Mouse (Mus musculus) hindbrain, embryonic 15.5 days (tissue): ENCODE measurements around the gene Wdtc1. TPM values are rescaled to one million over a fixed set of nuclear protein-coding genes. Genes with fewer than 3 reads are reported as not detected.
A peak's percentile ranks its signal among the peaks of the same experiment; 100 is the strongest.

Source experiments
- ATAC-seq: fragments of 200-750 bp; cut with Nextera tagmentation; 2 replicates; pipeline ENCODE4 v1.8.0; 2017; ENCODE audit warnings: low read depth, moderate number of reproducible peaks, moderate TSS enrichment; ENCODE audit not compliant: low FRiP score
- H3K27ac ChIP-seq: fragments of 300-500 bp; sonication (generic); replicated peaks from 2 replicates; pipeline ENCODE4 v1.5.1; 2015; ENCODE audit warnings: mild to moderate bottlenecking, inconsistent platforms
- H3K27me3 ChIP-seq: fragments of 300-500 bp; sonication (generic); 2 replicates; pipeline ENCODE4 v1.6.1; 2015; ENCODE audit warnings: control low read depth, inconsistent platforms
- H3K36me3 ChIP-seq: fragments of 300-500 bp; sonication (generic); 2 replicates; pipeline ENCODE4 v1.6.1; 2015; ENCODE audit warnings: control low read depth, inconsistent platforms
- H3K4me1 ChIP-seq: fragments of 300-500 bp; sonication (generic); replicated peaks from 2 replicates; pipeline ENCODE4 v1.6.1; 2015; ENCODE audit warnings: control low read depth, inconsistent platforms
- H3K4me2 ChIP-seq: fragments of 300-500 bp; sonication (generic); 2 replicates; pipeline ENCODE4 v1.6.1; 2015; ENCODE audit warnings: moderate library complexity, mild to moderate bottlenecking, inconsistent platforms
- H3K4me3 ChIP-seq: fragments of 300-500 bp; sonication (generic); 2 replicates; pipeline ENCODE4 v1.5.1; 2015; ENCODE audit warnings: mild to moderate bottlenecking, inconsistent platforms
- H3K9ac ChIP-seq: fragments of 300-500 bp; sonication (generic); 2 replicates; pipeline ENCODE4 v1.6.1; 2015; ENCODE audit warnings: inconsistent platforms
- H3K9me3 ChIP-seq: fragments of 300-500 bp; sonication (generic); 2 replicates; pipeline ENCODE4 v1.6.1; 2016; ENCODE audit warnings: control low read depth, inconsistent platforms
- WGBS: fragments of 180-500 bp; shearing (Covaris S2); methylation state at CpG from one replicate; pipeline ENCODE4 v1.1.7; 2015; 5-methylcytosine and 5-hydroxymethylcytosine counted together
- polyA plus RNA-seq: library from polyadenylated mRNA; unstranded; fragments of >200 nt; fragmentation: Nextera tagmentation; extraction: Ambion mirVana; gene quantifications from 2 replicates; pipeline ENCODE4 v1.2.1, GENCODE M21; 2015

The Wdtc1 gene
- polyA plus RNA-seq, 1 experiment from 2014 or later, result 24.0 TPM

DNA sequence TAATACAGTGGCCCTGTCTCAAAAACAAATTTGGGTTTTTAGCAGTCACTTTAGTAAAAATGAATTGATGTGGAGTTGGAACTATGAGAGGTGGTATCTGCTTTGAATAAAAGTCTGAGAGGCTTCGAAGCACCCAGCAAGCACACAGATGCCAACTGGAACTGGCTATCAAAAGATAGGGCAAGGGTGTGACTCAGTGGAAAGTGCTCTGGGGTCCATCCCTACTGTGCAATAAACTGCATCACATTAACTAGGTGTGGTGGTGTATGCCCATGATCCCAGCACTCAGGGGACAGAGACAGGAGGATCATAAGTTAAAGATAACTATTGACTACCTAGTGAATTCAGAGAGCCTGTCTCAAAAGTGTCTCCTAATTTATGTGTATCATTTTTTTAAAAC is 62.0 kb downstream of the Wdtc1 start:
- Histone ChIP-seq H3K27ac (no peak overlapping the region), H3K4me2 (no peak overlapping the region), H3K4me1 (peaks cover 16% of the 10 kb centered on the region), H3K27me3 (no peaks in the 10 kb centered on the region), H3K9ac (no peak overlapping the region), H3K36me3 (peaks cover 18% of the 10 kb centered on the region), H3K9me3 (no peaks in the 10 kb centered on the region), H3K4me3 (no peak overlapping the region)
- WGBS, result 94% methylated on average over 1 of the region's 1 CpGs
- ATAC-seq, result no peak

DNA sequence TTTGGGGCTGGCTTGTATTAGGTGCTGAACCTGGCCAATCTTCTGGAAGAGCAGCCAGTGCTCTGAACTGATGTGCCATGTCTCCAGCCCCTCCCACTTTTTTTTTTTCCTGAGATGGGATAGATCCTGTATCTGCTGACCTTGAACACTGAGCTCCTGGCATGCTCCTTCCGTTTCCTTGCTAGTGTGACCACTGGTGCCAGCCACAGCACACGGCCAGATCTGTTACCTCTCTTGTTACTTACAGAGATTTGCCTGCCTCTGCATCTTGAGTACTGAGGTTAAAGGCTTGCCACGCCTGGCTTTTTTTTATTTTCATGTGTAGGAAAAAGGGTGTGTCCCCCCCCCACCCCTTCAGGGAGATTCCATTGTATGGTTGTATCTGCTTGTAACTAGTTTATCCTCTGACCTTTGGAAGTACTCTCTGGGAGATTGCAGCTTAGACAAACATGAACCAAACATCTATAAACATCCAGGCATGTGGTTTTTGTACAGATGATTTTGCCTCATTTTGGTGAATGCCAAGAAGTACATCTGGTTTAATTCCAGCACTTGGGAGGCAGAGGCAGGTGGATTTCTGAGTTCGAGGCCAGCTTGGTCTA is 66.7 kb downstream of the Wdtc1 start:
- Histone ChIP-seq H3K27me3 (no peaks in the 10 kb centered on the region), H3K27ac (no peak overlapping the region), H3K4me2 (no peak overlapping the region), H3K9me3 (no peaks in the 10 kb centered on the region), H3K9ac (no peak overlapping the region), H3K36me3 (no peaks in the 10 kb centered on the region), H3K4me3 (no peak overlapping the region), H3K4me1 (peaks cover 9% of the 10 kb centered on the region; the same call in 1 of the 2 replicates)
- no peak for ATAC-seq
- WGBS, result 77% methylated on average over 4 of the region's 4 CpGs

DNA sequence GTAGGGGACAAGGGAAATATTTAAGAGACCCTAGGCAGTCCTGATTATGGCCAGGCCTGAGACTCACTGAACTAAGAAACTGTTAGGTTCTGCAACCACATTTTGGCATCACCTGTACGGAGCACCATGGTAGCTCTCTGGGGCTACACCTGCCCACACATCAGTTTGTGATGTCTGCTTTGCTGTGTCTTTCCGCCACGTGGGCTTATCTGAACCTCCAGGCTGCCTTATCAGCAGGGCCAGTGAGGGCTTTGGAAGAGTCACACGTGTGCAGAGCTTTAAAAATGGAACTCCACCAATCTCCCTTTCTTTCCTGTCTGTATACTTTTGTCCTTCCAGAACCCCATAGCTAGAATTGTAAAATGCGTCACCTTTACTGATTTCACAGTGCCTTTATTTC is 67.3 kb downstream of the Wdtc1 start:
- no peak overlapping the region for H3K4me3 ChIP-seq
- H3K9ac ChIP-seq, result no peak overlapping the region
- no peaks in the 10 kb centered on the region for H3K27me3 ChIP-seq
- no peaks in the 10 kb centered on the region for H3K36me3 ChIP-seq
- peaks cover 9% of the 10 kb centered on the region; the same call in 1 of the 2 replicates for H3K4me1 ChIP-seq
- H3K27ac ChIP-seq, result no peak overlapping the region
- no peaks in the 10 kb centered on the region for H3K9me3 ChIP-seq
- ATAC-seq, result no peak
- WGBS, result 86% methylated on average over 5 of the region's 5 CpGs
- H3K4me2 ChIP-seq, result no peak overlapping the region

DNA sequence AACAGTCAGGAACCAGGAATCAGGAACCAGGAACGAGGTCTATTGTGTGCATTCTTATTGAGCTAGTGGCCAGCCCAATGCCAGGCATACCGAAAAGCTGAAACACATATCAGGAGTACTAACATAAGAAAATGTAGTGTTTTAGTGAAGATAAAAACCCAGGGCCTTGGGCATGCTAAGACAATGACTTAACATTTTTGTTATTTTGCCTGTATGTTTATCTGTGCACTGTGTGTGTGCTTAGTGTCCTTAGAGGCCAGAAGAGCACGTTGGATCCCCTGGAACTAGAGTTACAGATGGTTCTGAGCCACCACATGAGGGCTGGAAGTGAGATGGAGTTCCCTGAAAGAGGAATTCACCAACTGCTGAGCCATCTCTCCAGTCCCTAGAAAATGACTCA is 68.0 kb downstream of the Wdtc1 start:
- ATAC-seq, result no peak
- WGBS, result 80% methylated on average over 3 of the region's 3 CpGs
- Histone ChIP-seq H3K9ac (no peak overlapping the region), H3K4me3 (no peak overlapping the region), H3K9me3 (no peaks in the 10 kb centered on the region), H3K4me1 (peaks cover 9% of the 10 kb centered on the region; the same call in 1 of the 2 replicates), H3K4me2 (no peak overlapping the region), H3K27me3 (no peaks in the 10 kb centered on the region), H3K27ac (no peak overlapping the region), H3K36me3 (no peaks in the 10 kb centered on the region)

DNA sequence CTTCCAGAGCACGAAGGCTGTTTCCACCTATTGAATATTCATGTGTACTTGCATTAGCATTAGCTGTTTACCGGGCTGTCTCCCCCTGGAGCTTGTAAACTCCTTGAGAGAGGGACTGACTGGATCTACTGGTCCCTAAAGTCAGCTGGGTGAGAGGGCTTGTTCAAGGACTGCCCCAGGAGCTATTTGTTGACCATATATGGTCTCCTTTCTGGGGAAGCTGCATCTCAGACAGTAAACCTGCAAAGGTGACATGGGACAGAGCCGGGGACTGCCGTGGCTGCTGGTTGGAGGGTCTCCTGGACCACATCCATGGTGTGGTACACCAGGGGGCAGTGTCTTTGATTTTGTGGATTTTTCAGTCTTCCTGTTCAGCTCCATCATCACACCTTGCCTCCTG is 70.6 kb downstream of the Wdtc1 start:
- Histone ChIP-seq H3K4me3 (no peak overlapping the region), H3K9me3 (no peaks in the 10 kb centered on the region), H3K36me3 (no peaks in the 10 kb centered on the region), H3K9ac (no peak overlapping the region), H3K27me3 (no peaks in the 10 kb centered on the region), H3K4me2 (no peak overlapping the region), H3K27ac (no peak overlapping the region), H3K4me1 (peaks cover 16% of the 10 kb centered on the region)
- 31% methylated on average over 4 of the region's 4 CpGs for WGBS
- ATAC-seq, result no peak

DNA sequence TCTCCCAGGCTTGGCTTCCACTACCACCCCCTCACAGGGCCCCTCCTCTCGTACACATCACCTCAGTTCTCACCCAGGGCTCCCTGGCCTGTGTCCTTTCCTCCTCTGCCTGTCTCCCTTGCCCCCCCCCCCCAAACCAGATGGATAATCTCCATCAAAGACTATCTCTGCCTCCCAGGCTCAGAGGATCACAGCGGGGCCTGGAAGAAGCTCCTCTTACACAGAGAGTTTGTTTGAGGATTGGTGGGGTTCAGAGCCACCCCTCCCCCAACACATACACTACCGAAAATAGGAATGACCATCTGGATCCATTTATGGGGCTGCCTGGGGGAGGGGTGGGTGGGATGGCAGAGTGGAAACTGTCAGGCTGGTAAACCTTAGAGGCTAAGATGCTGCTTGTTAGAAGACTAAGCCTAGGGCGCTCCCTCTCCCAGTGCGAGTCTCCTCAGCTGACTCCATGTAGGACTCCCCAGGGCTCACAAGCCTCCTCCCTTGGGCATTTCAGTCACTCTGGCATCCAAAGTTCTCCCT is 71.3 kb downstream of the Wdtc1 start:
- no peak for ATAC-seq
- H3K4me3 ChIP-seq, result no peak overlapping the region
- WGBS, result 27% methylated on average over 5 of the region's 5 CpGs
- no peaks in the 10 kb centered on the region for H3K27me3 ChIP-seq
- no peaks in the 10 kb centered on the region for H3K9me3 ChIP-seq
- H3K36me3 ChIP-seq, result no peaks in the 10 kb centered on the region
- H3K4me1 ChIP-seq, result peaks cover 16% of the 10 kb centered on the region
- H3K27ac ChIP-seq, result no peak overlapping the region; the same call in 1 of the 2 replicates
- H3K4me2 ChIP-seq, result no peak overlapping the region
- H3K9ac ChIP-seq, result no peak overlapping the region

DNA sequence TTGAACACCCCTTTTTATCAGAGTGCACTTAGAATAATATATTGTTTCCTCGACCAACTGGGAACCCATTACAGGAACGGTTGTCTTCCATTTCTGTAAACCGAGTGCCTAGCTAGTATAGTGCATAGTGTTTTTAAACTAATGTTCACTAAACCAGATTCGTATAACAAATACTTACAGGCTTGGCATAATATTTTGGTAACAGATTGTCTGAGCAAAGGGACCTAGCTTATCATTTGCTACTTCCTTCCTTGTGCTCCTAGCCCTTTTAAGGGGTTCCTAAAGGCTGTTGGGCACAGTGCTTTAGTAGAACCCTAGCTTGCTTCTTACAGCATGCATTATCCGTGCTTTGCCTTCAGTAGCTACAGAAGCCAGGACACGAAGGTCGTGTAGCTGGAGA is 71.8 kb downstream of the Wdtc1 start:
- Histone ChIP-seq H3K4me2 (no peak overlapping the region), H3K27ac (no peak overlapping the region; the same call in 1 of the 2 replicates), H3K27me3 (no peaks in the 10 kb centered on the region), H3K4me3 (no peak overlapping the region), H3K4me1 (peaks cover 20% of the 10 kb centered on the region), H3K36me3 (no peaks in the 10 kb centered on the region), H3K9me3 (no peaks in the 10 kb centered on the region), H3K9ac (no peak overlapping the region)
- WGBS, result 51% methylated on average over 7 of the region's 7 CpGs
- ATAC-seq, result no peak

DNA sequence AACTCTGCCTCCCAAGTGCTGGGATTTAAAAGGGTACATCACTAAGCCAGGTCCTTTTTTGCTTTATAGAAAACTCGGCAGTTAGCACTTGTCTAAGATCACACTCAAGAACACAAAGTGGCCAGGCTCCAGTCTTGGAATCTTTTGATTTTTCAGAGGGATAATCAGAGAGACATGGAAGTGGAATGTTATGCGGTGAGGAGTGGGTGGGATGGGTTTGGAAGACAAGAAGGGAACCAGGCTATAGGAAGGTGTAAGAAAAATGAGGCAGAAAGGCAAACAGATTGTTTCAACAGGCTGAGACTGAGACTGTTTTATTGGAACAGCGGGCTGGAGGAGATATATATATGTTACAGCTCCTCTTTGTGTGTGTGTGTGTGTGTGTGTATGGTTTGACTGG is 74.8 kb downstream of the Wdtc1 start:
- Histone ChIP-seq H3K9ac (no peak overlapping the region), H3K9me3 (no peaks in the 10 kb centered on the region), H3K27me3 (no peaks in the 10 kb centered on the region), H3K4me2 (peak overlapping the region; percentile 85), H3K27ac (peak overlapping the region; percentile 95), H3K4me1 (peaks cover 31% of the 10 kb centered on the region), H3K4me3 (peak overlapping the region; percentile 95), H3K36me3 (no peaks in the 10 kb centered on the region)
- ATAC-seq, result no peak
- WGBS, result 93% methylated on average over 3 of the region's 3 CpGs

DNA sequence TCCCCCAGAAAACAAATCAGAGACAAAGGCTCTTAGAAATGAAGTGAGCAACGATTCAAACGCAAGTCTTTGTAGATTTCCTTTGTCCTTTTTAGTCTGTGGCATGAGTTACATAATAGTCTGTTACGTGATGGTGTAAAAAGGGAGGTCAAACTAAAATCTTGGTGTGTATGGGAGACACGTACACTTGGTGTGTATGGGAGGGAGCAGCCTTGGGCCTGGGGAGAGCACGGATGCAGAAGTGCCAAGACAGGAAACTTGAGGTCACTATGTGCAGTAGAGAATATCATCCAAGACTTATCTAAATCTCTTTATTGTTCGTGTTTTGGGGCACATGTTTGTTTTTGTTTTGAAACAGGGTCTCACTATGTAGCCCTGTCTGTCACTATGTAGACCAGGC is 75.2 kb downstream of the Wdtc1 start:
- ATAC-seq, result no peak
- peaks cover 31% of the 10 kb centered on the region for H3K4me1 ChIP-seq
- no peaks in the 10 kb centered on the region for H3K9me3 ChIP-seq
- H3K27ac ChIP-seq, result peak overlapping the region; percentile 95
- H3K4me2 ChIP-seq, result peak overlapping the region; percentile 85
- peak overlapping the region; percentile 91 for H3K9ac ChIP-seq
- no peaks in the 10 kb centered on the region for H3K27me3 ChIP-seq
- WGBS, result 28% methylated on average over 6 of the region's 6 CpGs
- no peaks in the 10 kb centered on the region for H3K36me3 ChIP-seq
- peak overlapping the region; percentile 95 for H3K4me3 ChIP-seq

DNA sequence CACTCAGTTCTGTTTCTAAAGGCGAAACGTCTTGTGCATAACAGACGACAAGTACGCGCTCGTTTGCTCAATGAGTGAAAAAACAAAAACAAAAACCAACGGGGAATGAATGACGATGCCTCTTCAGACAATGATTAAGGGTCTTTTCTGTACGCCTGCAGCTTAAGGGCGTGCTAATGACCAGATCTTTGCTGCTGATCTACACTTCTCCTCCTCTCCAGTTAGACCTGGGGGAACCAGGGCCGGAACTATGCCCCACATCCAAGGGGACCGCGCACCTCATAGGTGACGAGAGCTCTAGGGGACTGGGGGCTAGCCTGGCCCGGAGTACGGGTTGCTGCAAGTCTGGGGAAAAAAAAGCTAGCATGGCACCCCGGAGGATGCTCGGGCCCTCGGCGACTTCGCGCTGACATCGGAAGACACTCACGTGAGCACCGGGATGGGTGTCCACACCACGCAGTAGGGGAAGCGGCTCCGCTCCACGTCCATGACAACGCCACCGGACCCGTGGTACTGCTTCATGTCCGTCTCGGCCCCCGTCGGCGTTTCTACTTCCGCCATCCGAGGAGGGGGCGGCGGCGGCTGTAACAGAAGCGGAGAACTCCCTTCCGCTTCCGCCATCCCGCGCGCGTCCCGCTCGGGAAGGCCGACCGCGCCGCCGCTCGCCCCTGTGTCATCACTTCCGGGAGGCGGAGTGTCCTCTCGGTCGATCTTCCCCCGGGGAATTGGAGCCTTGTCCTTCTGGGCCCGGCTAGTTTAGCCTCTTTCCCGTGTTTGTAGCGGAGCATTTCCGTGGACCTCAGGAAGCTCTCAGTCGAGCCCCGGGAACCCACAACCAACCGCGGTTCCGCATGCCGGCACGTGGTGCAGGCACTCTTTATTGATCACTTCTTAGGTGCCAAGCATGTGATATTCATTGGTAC is 75.9 kb downstream of the Wdtc1 start, which contains the start of gene Tmem222:
Tmem222 (minus strand) TSS at position 689 of the 923 bp plus-strand sequence.
- Histone ChIP-seq H3K4me2 (peak within 1 kb of the TSS; percentile 85), H3K4me1 (peaks cover 26% of the 10 kb centered on the region), H3K27ac (peak within 1 kb of the TSS; percentile 95), H3K36me3 (no peaks in the 10 kb centered on the region), H3K9me3 (no peaks in the 10 kb centered on the region), H3K9ac (peak within 1 kb of the TSS; percentile 91), H3K4me3 (peak within 1 kb of the TSS; percentile 95), H3K27me3 (no peaks in the 10 kb centered on the region)
- WGBS, result 0% methylated on average over 73 of the region's 73 CpGs
- peak; percentile 93 for ATAC-seq

DNA sequence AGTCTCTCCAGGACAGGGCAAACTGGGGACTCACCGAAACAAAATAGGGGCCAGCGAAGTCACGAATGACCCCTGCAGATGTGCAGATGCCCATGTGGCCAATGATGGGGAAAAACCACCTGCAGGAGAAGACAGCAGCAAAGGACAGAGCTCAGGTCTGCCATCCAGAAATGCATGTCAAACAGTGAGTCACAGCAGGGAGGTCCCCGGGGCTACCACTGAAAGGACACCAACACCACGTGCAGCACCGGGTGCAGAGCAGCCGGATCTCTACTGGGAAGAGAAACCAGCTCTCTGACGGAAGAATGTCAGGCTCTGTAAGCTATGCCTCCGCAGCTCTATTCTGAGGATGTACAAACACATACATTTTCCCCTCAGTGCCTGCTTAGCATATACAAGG is 82.4 kb downstream of the Wdtc1 start:
- Histone ChIP-seq H3K27ac (no peak overlapping the region), H3K27me3 (no peaks in the 10 kb centered on the region), H3K36me3 (peaks cover 35% of the 10 kb centered on the region), H3K9ac (no peak overlapping the region), H3K9me3 (no peaks in the 10 kb centered on the region), H3K4me3 (no peak overlapping the region), H3K4me1 (peaks cover 4% of the 10 kb centered on the region), H3K4me2 (no peak overlapping the region)
- ATAC-seq, result no peak
- 90% methylated on average over 9 of the region's 9 CpGs for WGBS

DNA sequence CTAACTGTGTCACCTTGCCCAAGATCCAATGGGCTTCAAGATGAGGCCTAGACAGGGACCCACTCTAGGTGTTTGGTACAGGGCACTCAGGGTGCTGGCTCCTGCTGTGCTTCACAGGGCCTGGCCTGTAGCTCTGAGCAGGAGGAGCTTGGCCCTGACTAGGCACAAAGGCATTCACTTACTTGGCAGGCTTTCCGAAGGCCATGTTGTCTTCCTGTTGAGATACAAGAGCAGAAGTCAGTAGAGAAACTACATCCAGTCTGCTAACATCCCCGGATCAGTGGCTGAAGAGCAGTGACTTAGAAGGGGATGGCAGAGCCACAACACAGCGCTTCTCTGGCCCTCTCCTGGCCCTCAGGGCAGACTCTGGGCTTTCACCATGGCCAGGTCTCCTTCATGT is 83.7 kb downstream of the Wdtc1 start:
- H3K9me3 ChIP-seq, result no peaks in the 10 kb centered on the region
- H3K4me1 ChIP-seq, result no peaks in the 10 kb centered on the region
- H3K9ac ChIP-seq, result no peak overlapping the region
- H3K27me3 ChIP-seq, result no peaks in the 10 kb centered on the region
- H3K4me2 ChIP-seq, result no peak overlapping the region
- H3K36me3 ChIP-seq, result peaks cover 48% of the 10 kb centered on the region
- no peak overlapping the region for H3K27ac ChIP-seq
- no peak for ATAC-seq
- H3K4me3 ChIP-seq, result no peak overlapping the region
- WGBS, result 97% methylated on average over 3 of the region's 3 CpGs
